Mouse (Mus musculus) small intestine, adult 2 months (tissue): Measurements from ENCODE around the gene Polr1b. TPM values are rescaled to one million over a fixed set of nuclear protein-coding genes. Genes with fewer than 3 reads are reported as not detected.

Experiments
- H3K27ac ChIP-seq: fragments of 200-500 bp; 2 replicates; pipeline ENCODE4 v1.5.1; 2012; ENCODE audit warnings: low read depth, low read length, control low read depth, inconsistent platforms; ENCODE audit not compliant: insufficient read depth
- H3K27me3 ChIP-seq: fragments of 200-500 bp; 2 replicates; pipeline ENCODE4 v1.6.1; 2012; ENCODE audit warnings: mild to moderate bottlenecking, moderate library complexity, low read length, inconsistent platforms; ENCODE audit not compliant: control insufficient read depth, insufficient read depth
- H3K36me3 ChIP-seq: fragments of 200-500 bp; 2 replicates; pipeline ENCODE4 v1.6.1; 2012; ENCODE audit warnings: mild to moderate bottlenecking, low read length, control low read depth, inconsistent platforms; ENCODE audit not compliant: control insufficient read depth, insufficient read depth
- H3K4me1 ChIP-seq: fragments of 200-500 bp; 2 replicates; pipeline ENCODE4 v1.6.1; 2012; ENCODE audit warnings: low read length, inconsistent platforms, mixed read lengths; ENCODE audit not compliant: control insufficient read depth, insufficient read depth, insufficient read length
- H3K4me3 ChIP-seq: fragments of 200-500 bp; 2 replicates; pipeline ENCODE4 v1.5.1; 2012; ENCODE audit warnings: low read depth, mild to moderate bottlenecking, control low read depth, inconsistent platforms, low read length, moderate library complexity
- CTCF ChIP-seq: fragments of 200-500 bp; IDR thresholded peaks from 2 replicates; pipeline ENCODE4 v1.5.1; 2012; ENCODE audit warnings: low read depth, mild to moderate bottlenecking, control low read depth, inconsistent platforms, low read length, moderate library complexity, mixed read lengths; ENCODE audit not compliant: insufficient replicate concordance, insufficient read length; ENCODE audit errors: extremely low read depth
- POLR2A ChIP-seq: fragments of 200-500 bp; IDR thresholded peaks from 2 replicates; pipeline ENCODE4 v1.6.1; 2012; ENCODE audit warnings: low read depth, mild to moderate bottlenecking, control low read depth, inconsistent platforms, low read length, moderate library complexity
- whole genome bisulfite sequencing: fragments of 180-500 bp; shearing (Covaris S2); methylation state at CpG from one replicate; pipeline ENCODE4 v1.1.7; 2018; 5-methylcytosine and 5-hydroxymethylcytosine counted together
- polyA plus RNA-seq: library from polyadenylated mRNA; depleted of rRNA; stranded (reverse); fragments of >200 nt; gene quantifications from 2 replicates; pipeline ENCODE4 v1.2.3, GENCODE M21; 2012

Polr1b gene
- polyA plus RNA-seq, 1 experiment: 7.6 TPM

- Histone ChIP-seq H3K36me3 (no peaks in the 10 kb centered on the region), H3K27me3 (peaks cover 3% of the 10 kb centered on the region; the same call in 1 of the 2 replicates), H3K4me1 (no peaks in the 10 kb centered on the region), H3K4me3 (no peak overlapping the region), H3K27ac (no peak overlapping the region)
- TF ChIP-seq POLR2A (no peak), CTCF (no peak)
- WGBS: 89% methylated on average over 10 of the region's 10 CpGs
These were observed 39.1 kb downstream of the Polr1b start for GRCm38 (mm10) chr2:129139906-129140305.

- Histone ChIP-seq H3K4me3 (no peak overlapping the region), H3K27ac (no peak overlapping the region), H3K36me3 (no peaks in the 10 kb centered on the region), H3K27me3 (no peaks in the 10 kb centered on the region), H3K4me1 (no peaks in the 10 kb centered on the region)
- TF ChIP-seq POLR2A (no peak), CTCF (no peak)
- WGBS: 72% methylated on average over 2 of the region's 2 CpGs
These were observed 48.0 kb downstream of the Polr1b start for GRCm38 (mm10) chr2:129148836-129149235.

- Histone ChIP-seq H3K4me3 (no peak overlapping the region), H3K36me3 (no peaks in the 10 kb centered on the region), H3K27me3 (no peaks in the 10 kb centered on the region), H3K4me1 (no peaks in the 10 kb centered on the region), H3K27ac (no peak overlapping the region)
- 78% methylated on average over 5 of the region's 5 CpGs for WGBS
- TF ChIP-seq CTCF (no peak), POLR2A (no peak)
These were observed 49.6 kb downstream of the Polr1b start for GRCm38 (mm10) chr2:129150386-129150785.

GRCm38 (mm10) chr2:129151111-129151510, 50.3 kb downstream of the Polr1b start:
- WGBS: 69% methylated on average over 9 of the region's 9 CpGs
- H3K27me3 ChIP-seq: no peaks in the 10 kb centered on the region

GRCm38 (mm10) chr2:129152751-129153150, 52.0 kb downstream of the Polr1b start:
- no peaks in the 10 kb centered on the region for H3K4me1 ChIP-seq
- no peaks in the 10 kb centered on the region for H3K27me3 ChIP-seq
- no peak for TF ChIP-seq POLR2A
- no peak for TF ChIP-seq CTCF
- no peak overlapping the region for H3K4me3 ChIP-seq
- H3K36me3 ChIP-seq: no peaks in the 10 kb centered on the region
- 64% methylated on average over 1 of the region's 1 CpGs for WGBS
- no peak overlapping the region for H3K27ac ChIP-seq

More at GRCm38 (mm10) chr2:129151111-129151510, 50.3 kb downstream of the Polr1b start:
- no peaks in the 10 kb centered on the region for H3K36me3 ChIP-seq
- no peak overlapping the region for H3K27ac ChIP-seq
- no peaks in the 10 kb centered on the region for H3K4me1 ChIP-seq
- H3K4me3 ChIP-seq: no peak overlapping the region
- TF ChIP-seq POLR2A: no peak
- TF ChIP-seq CTCF: no peak

- TF ChIP-seq CTCF (no peak), POLR2A (no peak)
- Histone ChIP-seq H3K27ac (no peak overlapping the region), H3K4me3 (no peak overlapping the region), H3K27me3 (no peaks in the 10 kb centered on the region), H3K4me1 (no peaks in the 10 kb centered on the region), H3K36me3 (no peaks in the 10 kb centered on the region)
- WGBS: 56% methylated on average over 5 of the region's 5 CpGs
These were observed 64.0 kb downstream of the Polr1b start for GRCm38 (mm10) chr2:129164815-129165214.

GRCm38 (mm10) chr2:129166466-129167463, 66.0 kb downstream of the Polr1b start:
- H3K4me1 ChIP-seq: no peaks in the 10 kb centered on the region
- TF ChIP-seq POLR2A (no peak), CTCF (no peak)
- no peak overlapping the region for H3K4me3 ChIP-seq
- no peak overlapping the region for H3K27ac ChIP-seq
- H3K27me3 ChIP-seq: no peaks in the 10 kb centered on the region; the same call in 1 of the 2 replicates
- 62% methylated on average over 10 of the region's 10 CpGs for WGBS
- no peaks in the 10 kb centered on the region for H3K36me3 ChIP-seq
